Mouse (Mus musculus) kidney, adult 2 months (tissue): ENCODE measurements at regions not wholly inside any gene's neighbourhood (a gene's known extent, or its start where the extent isn't known, plus 50 kb on each side); places are given as distances from the start of the nearest gene placed in this dataset.

Experiments used
- DNase-seq: peaks from one replicate; pipeline ENCODE4 v3.0.0; 2021
- H3K27ac ChIP-seq: fragments of 200-500 bp; 2 replicates; pipeline ENCODE4 v1.5.1; 2012; ENCODE audit warnings: low read depth, low read length, control low read depth, inconsistent platforms; ENCODE audit not compliant: insufficient read depth
- H3K27me3 ChIP-seq: fragments of 200-500 bp; replicated peaks from 2 replicates; pipeline ENCODE4 v1.6.1; 2012; ENCODE audit warnings: mild to moderate bottlenecking, moderate library complexity, low read length, inconsistent platforms; ENCODE audit not compliant: control insufficient read depth, insufficient read depth
- H3K36me3 ChIP-seq: fragments of 200-500 bp; 2 replicates; pipeline ENCODE4 v1.6.1; 2012; ENCODE audit warnings: mild to moderate bottlenecking, moderate library complexity, low read length, inconsistent platforms; ENCODE audit not compliant: control insufficient read depth, insufficient read depth
- H3K4me1 ChIP-seq: fragments of 200-500 bp; 2 replicates; pipeline ENCODE4 v1.6.1; 2011; ENCODE audit warnings: low read length; ENCODE audit not compliant: control insufficient read depth, insufficient read depth
- H3K4me3 ChIP-seq: fragments of 200-500 bp; 2 replicates; pipeline ENCODE4 v1.5.1; 2011; ENCODE audit warnings: mild to moderate bottlenecking, low read depth, low read length, control low read depth; ENCODE audit not compliant: insufficient read depth
- CTCF ChIP-seq: fragments of 200-500 bp; conservative IDR thresholded peaks from 2 replicates; pipeline ENCODE4 v1.5.1; 2011; ENCODE audit warnings: low read depth, mild to moderate bottlenecking, control low read depth, low read length, moderate library complexity, mixed read lengths; ENCODE audit not compliant: insufficient read depth, insufficient read length
- POLR2A ChIP-seq: fragments of 200-500 bp; IDR thresholded peaks from one replicate; pipeline ENCODE4 v1.6.1; 2011; ENCODE audit warnings: low read depth, low read length, control low read depth
- WGBS: fragments of 180-500 bp; shearing (Covaris S2); methylation state at CpG from one replicate; pipeline ENCODE4 v1.1.7; 2018; 5-methylcytosine and 5-hydroxymethylcytosine counted together

- Histone ChIP-seq H3K27ac (no peak overlapping the region), H3K36me3 (no peaks in the 10 kb centered on the region), H3K4me3 (no peak overlapping the region), H3K4me1 (no peaks in the 10 kb centered on the region), H3K27me3 (no peaks in the 10 kb centered on the region; the same call in 1 of the 2 replicates)
- no peak for DNase-seq
- TF ChIP-seq CTCF (no peak), POLR2A (no peak)
- 54% methylated on average over 3 of the region's 3 CpGs for WGBS
These were observed 175.7 kb downstream of the Fat4 start for GRCm38 (mm10) chr3:39062415-39062814.

DNA sequence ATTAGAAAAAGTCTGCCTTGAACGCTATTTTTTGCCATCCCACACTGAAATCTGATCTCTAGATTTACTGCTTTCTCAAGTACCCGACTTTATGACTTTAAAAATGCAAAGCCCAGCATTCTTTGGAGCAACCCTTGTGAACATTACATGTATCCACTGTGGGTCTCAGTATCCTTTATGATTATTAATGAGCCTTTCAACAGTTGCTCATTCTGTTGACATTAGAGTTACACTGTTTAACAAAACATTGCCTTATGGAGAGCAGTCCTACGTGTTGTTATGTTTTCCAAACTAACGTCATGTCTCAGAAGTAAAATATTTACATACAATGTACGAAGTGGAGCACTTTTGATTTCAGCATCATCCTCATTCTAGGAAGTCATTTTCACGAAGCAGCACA is 178.7 kb downstream of the Fat4 start:
- DNase-seq: no peak
- TF ChIP-seq CTCF (no peak), POLR2A (no peak)
- WGBS: 43% methylated on average over 6 of the region's 6 CpGs
- H3K27me3 ChIP-seq: no peaks in the 10 kb centered on the region
- H3K4me1 ChIP-seq: no peaks in the 10 kb centered on the region
- H3K4me3 ChIP-seq: no peak overlapping the region
- H3K27ac ChIP-seq: no peak overlapping the region
- H3K36me3 ChIP-seq: no peaks in the 10 kb centered on the region

DNA sequence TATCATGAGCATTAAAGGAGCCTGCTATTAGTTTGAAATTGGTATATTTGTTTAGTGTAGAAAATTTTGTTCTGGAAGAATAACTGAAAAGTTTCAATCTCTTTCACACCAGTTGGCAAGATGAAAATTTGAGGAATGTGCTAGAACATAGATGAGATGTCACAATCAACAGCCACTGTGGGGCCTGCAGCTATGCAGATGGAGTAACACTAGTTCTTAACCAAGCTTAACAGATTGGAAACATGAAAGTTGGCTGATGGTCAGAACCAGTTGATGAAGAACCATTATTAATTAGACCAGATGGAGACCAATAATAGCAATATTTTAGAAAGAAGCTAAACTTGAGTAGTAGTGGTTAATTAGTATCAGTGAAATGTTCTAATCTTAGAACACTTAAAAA is 182.3 kb downstream of the Fat4 start:
- Histone ChIP-seq H3K27me3 (no peaks in the 10 kb centered on the region), H3K4me1 (no peaks in the 10 kb centered on the region), H3K27ac (no peak overlapping the region), H3K4me3 (no peak overlapping the region), H3K36me3 (no peaks in the 10 kb centered on the region)
- DNase-seq: no peak
- TF ChIP-seq POLR2A (no peak), CTCF (no peak)

- H3K36me3 ChIP-seq: no peaks in the 10 kb centered on the region
- H3K27ac ChIP-seq: no peak overlapping the region
- H3K27me3 ChIP-seq: no peaks in the 10 kb centered on the region
- H3K4me3 ChIP-seq: no peak overlapping the region
- H3K4me1 ChIP-seq: no peaks in the 10 kb centered on the region
- TF ChIP-seq POLR2A: no peak
- no peak for TF ChIP-seq CTCF
- WGBS: 80% methylated on average over 4 of the region's 4 CpGs
- DNase-seq: no peak
These were observed 196.0 kb downstream of the Fat4 start for GRCm38 (mm10) chr3:39082678-39083270.

DNA sequence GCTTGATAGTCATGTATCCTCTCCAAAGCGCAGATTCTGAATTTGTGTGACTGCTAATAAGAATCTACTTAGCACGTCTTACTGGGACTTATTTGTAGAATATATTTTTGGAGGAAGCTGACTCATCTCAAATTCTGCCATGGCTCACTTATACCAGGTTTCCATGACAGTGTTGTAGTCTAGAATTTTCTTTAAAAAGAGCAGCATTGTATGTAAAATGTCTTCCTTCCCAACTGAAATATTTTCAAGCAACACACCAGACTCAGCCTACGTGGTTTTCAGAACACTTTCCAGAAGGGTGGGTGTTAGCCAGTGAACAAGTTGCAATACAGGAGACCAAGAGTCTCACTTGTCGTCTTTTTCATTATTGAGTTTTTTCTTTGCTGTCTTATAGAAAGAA is 202.2 kb downstream of the Fat4 start:
- TF ChIP-seq POLR2A: no peak
- no peak for TF ChIP-seq CTCF
- Histone ChIP-seq H3K4me3 (no peak overlapping the region), H3K27ac (no peak overlapping the region), H3K4me1 (no peaks in the 10 kb centered on the region), H3K27me3 (no peaks in the 10 kb centered on the region), H3K36me3 (no peaks in the 10 kb centered on the region)
- 89% methylated on average over 4 of the region's 4 CpGs for WGBS
- DNase-seq: no peak

DNA sequence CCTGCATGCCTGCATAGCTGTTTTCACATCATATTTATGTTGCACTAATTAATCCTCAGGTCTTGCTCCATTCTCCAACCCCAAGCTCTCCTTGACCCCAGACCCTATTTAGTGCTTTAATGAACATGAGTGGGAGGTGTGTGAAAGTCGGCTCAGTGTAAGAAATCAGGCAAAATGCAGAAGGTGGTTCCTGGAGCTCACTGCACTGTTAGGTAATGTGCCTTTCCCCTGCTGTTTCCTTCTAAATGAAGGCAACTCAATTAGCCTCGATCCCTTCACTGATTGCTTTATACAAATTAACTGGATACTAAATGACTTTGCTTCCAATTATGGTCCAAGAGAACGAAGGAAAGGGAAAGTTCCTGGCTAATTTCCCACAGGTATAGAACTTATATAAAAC is 215.6 kb downstream of the Fat4 start:
- Histone ChIP-seq H3K27me3 (no peaks in the 10 kb centered on the region), H3K36me3 (no peaks in the 10 kb centered on the region), H3K27ac (no peak overlapping the region), H3K4me1 (no peaks in the 10 kb centered on the region), H3K4me3 (no peak overlapping the region)
- TF ChIP-seq POLR2A: no peak
- TF ChIP-seq CTCF: no peak
- DNase-seq: no peak
- WGBS: 62% methylated on average over 3 of the region's 3 CpGs

DNA sequence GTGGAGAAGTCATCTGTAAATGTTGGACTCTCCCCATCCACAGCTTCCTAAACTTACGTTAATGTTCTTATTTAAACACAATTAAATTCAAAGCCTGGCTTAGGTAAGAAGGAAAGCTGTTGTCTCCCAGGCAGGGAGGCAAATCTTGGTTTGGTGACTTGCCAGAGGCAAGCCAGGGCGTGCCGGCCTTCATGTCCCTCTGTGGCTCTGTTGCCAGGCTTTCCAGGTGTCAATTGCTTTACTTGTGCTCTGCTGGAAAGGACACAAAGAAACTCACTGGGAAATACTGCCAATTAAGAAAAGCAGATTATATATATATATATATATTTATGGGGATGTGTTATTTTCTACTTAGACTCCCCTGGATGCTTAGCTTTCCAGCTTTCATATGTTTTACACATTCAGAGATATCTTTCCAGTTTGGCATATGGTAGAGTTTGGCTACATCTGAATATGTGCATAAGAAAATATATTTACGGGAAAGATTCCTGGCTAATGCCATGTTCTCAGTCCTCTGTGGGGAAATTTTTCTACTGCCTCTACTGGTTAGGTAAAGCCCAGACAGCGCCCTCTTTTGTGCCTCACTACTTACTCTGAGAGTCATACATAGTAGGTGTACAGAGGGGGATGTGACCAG is 223.1 kb downstream of the Fat4 start:
- no peak overlapping the region for H3K27ac ChIP-seq
- no peak for DNase-seq
- H3K4me3 ChIP-seq: no peak overlapping the region
- H3K36me3 ChIP-seq: no peaks in the 10 kb centered on the region
- H3K4me1 ChIP-seq: no peaks in the 10 kb centered on the region
- no peaks in the 10 kb centered on the region for H3K27me3 ChIP-seq
- TF ChIP-seq POLR2A (no peak), CTCF (no peak)
- 92% methylated on average over 5 of the region's 5 CpGs for WGBS
